Mouse (Mus musculus): ENCODE results near the gene Atp6v0e2. TPM values are rescaled to one million over a fixed set of nuclear protein-coding genes. Genes with fewer than 3 reads are reported as not detected.

Atp6v0e2 gene
- polyA plus RNA-seq, 1 experiment: 5.1 TPM

- Histone ChIP-seq H3K4me3 (no peak within 1 kb of the TSS), H3K4me2 (ENCODE audit: low read depth) (no peak within 1 kb of the TSS), H3K79me2 (ENCODE audit: control insufficient read depth, insufficient read depth) (no peaks in the 10 kb centered on the region), H3ac (ENCODE audit: control insufficient read depth, insufficient read length) (no peak within 1 kb of the TSS), H3K27me3 (ENCODE audit: control insufficient read depth, insufficient read depth, insufficient read length) (no peaks in the 10 kb centered on the region), H3K36me3 (ENCODE audit: control insufficient read depth, insufficient read depth) (no peaks in the 10 kb centered on the region)
- TF ChIP-seq CEBPB (IDR thresholded peaks at IDR 0.05; ENCODE audit: insufficient read depth, poor library complexity, severe bottlenecking) (no peak), USF1 (IDR thresholded peaks at IDR 0.05; ENCODE audit: low read depth) (no peak), MAX (IDR thresholded peaks at IDR 0.05; ENCODE audit: low read depth) (no peak), MYOD1 (IDR thresholded peaks at IDR 0.05; ENCODE audit: control insufficient read depth in 1 of 3, insufficient read length in 2 of 3, low read depth in 2 of 3) (no peak), SRF (IDR thresholded peaks at IDR 0.05; ENCODE audit: control insufficient read depth, insufficient read length, low read depth) (no peak), E2F4 (IDR thresholded peaks at IDR 0.05; ENCODE audit: insufficient read depth) (no peak), POLR2A (IDR thresholded peaks at IDR 0.05; ENCODE audit: insufficient read length, low read depth) (no peak), TCF3 (IDR thresholded peaks at IDR 0.05; ENCODE audit: insufficient read length, low read depth) (no peak)
Observed at GRCm38 (mm10) chr6:48589194-48589750, 51.9 kb downstream of the Atp6v0e2 start, which contains the start of gene Gm45021. Gene Gm45021, plus strand, starts transcription at chr6:48589610.

Other genes with a start within 250 kb of the Atp6v0e2 start
- gene Krba1, start 142.0 kb upstream of the Atp6v0e2 start, polyA plus RNA-seq (2012; fragmentation: generic; extraction: Trizol): 2.6 TPM
- 1.7 TPM for gene Zfp467, start 91.8 kb upstream of the Atp6v0e2 start, polyA plus RNA-seq (2012; fragmentation: generic; extraction: Trizol)
- 2.5 TPM for gene Sspo, start 89.4 kb upstream of the Atp6v0e2 start, polyA plus RNA-seq (2012; fragmentation: generic; extraction: Trizol)
- gene Lrrc61, start 17.2 kb downstream of the Atp6v0e2 start, polyA plus RNA-seq (2012; fragmentation: generic; extraction: Trizol): 10.0 TPM
- gene Rarres2, start 35.2 kb downstream of the Atp6v0e2 start, polyA plus RNA-seq (2012; fragmentation: generic; extraction: Trizol): 0.17 TPM
- gene Gm45021, start 52.0 kb downstream of the Atp6v0e2 start, polyA plus RNA-seq (2012; fragmentation: generic; extraction: Trizol): not detected
- 15.3 TPM for gene Repin1, start 56.3 kb downstream of the Atp6v0e2 start, polyA plus RNA-seq (2012; fragmentation: generic; extraction: Trizol)
- 1.5 TPM for gene Gm44965, start 56.3 kb downstream of the Atp6v0e2 start, polyA plus RNA-seq (2012; fragmentation: generic; extraction: Trizol)
- gene Zfp775, start 64.4 kb downstream of the Atp6v0e2 start, polyA plus RNA-seq (2012; fragmentation: generic; extraction: Trizol): 4.1 TPM
- gene AI854703, start 89.1 kb downstream of the Atp6v0e2 start, polyA plus RNA-seq (2012; fragmentation: generic; extraction: Trizol): 0.01 TPM
- gene Gimap8, start 109.6 kb downstream of the Atp6v0e2 start, polyA plus RNA-seq (2012; fragmentation: generic; extraction: Trizol): 0.01 TPM
- gene Gimap9, start 138.5 kb downstream of the Atp6v0e2 start, polyA plus RNA-seq (2012; fragmentation: generic; extraction: Trizol): 0.42 TPM
- gene Gimap4, start 146.9 kb downstream of the Atp6v0e2 start, polyA plus RNA-seq (2012; fragmentation: generic; extraction: Trizol): not detected
- not detected for gene Gimap6, start 170.6 kb downstream of the Atp6v0e2 start, polyA plus RNA-seq (2012; fragmentation: generic; extraction: Trizol)
- gene Gm28053, start 181.0 kb downstream of the Atp6v0e2 start, polyA plus RNA-seq (2012; fragmentation: generic; extraction: Trizol): not detected
- gene Gimap7, start 181.0 kb downstream of the Atp6v0e2 start, polyA plus RNA-seq (2012; fragmentation: generic; extraction: Trizol): not detected
- gene Gimap1, start 201.4 kb downstream of the Atp6v0e2 start, polyA plus RNA-seq (2012; fragmentation: generic; extraction: Trizol): not detected
- not detected for gene Gimap5, start 208.6 kb downstream of the Atp6v0e2 start, polyA plus RNA-seq (2012; fragmentation: generic; extraction: Trizol)
- gene Gimap3, start 233.2 kb downstream of the Atp6v0e2 start, polyA plus RNA-seq (2012; fragmentation: generic; extraction: Trizol): not detected

All from myocyte (in vitro differentiated cells).